Mouse (Mus musculus): ENCODE results near the gene Ifitm6.

DNA sequence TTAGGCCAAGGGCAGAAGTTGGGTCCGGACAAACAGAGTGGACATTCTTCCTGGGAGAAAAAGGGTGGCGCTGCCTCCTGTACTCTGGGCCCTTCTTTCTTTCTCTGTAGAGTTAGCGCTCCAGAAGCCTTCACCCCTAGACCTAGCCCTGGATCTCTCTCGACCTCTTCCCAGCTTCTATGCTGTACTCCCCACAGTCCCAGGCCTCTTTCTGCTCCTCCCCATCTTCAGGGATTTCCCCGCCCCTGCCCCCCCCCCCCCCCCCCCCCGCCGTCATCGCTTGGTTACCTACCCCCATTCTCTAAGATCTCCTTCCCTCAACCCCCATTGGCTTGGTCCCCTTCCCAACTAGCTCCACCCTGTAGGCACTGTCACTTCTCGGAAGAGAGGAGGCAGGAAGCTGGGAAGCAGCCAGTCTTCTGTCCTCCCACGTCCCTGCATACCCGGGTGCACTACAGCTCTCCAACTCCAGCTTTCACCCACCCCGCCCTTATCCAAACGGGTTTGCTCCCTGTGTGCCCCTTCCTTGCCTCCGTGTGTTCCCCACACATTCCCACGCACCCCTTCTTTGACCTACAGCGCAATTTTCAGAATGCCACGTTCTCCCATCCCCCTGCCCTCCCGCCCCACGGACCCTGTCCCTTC lies 30.0 kb upstream of the Ifitm6 start:
- TF ChIP-seq CTCF (IDR thresholded peaks at IDR 0.05; ENCODE audit: low read depth) (no peak), EP300 (IDR thresholded peaks at IDR 0.05; ENCODE audit: low read depth) (no peak; the same call in 1 of the 2 replicates)

All from liver, postnatal 0 days (tissue).